Mouse (Mus musculus) embryonic facial prominence, embryonic 11.5 days (tissue): ENCODE data around the gene Gm17660. TPM values are rescaled to one million over a fixed set of nuclear protein-coding genes. Genes with fewer than 3 reads are reported as not detected.

Experiments used
- ATAC-seq: fragments of 200-750 bp; cut with Nextera tagmentation; replicated peaks from 2 replicates; pipeline ENCODE4 v1.8.0; 2017; ENCODE audit warnings: low read depth; ENCODE audit not compliant: insufficient number of reproducible peaks, low FRiP score, low TSS enrichment
- DNase-seq: peaks from one replicate; pipeline ENCODE4 v3.0.0-alpha.2; 2015; ENCODE audit warnings: low spot score
- H3K27ac ChIP-seq: fragments of 300-500 bp; sonication (generic); replicated peaks from 2 replicates; pipeline ENCODE4 v1.5.1; 2014; ENCODE audit warnings: mild to moderate bottlenecking, low read depth, low read length, control low read depth
- H3K27me3 ChIP-seq: fragments of 300-500 bp; sonication (generic); 2 replicates; pipeline ENCODE4 v1.6.1; 2014; ENCODE audit warnings: mild to moderate bottlenecking, low read length, moderate library complexity, mixed read lengths; ENCODE audit not compliant: control insufficient read depth, insufficient read depth
- H3K36me3 ChIP-seq: fragments of 300-500 bp; sonication (generic); replicated peaks from 2 replicates; pipeline ENCODE4 v1.6.1; 2014; ENCODE audit warnings: low read depth, mild to moderate bottlenecking, low read length, moderate library complexity, mixed read lengths; ENCODE audit not compliant: control insufficient read depth, insufficient read depth
- H3K4me1 ChIP-seq: fragments of 300-500 bp; sonication (generic); 2 replicates; pipeline ENCODE4 v1.6.1; 2014; ENCODE audit warnings: low read length, mixed read lengths; ENCODE audit not compliant: control insufficient read depth, insufficient read depth
- H3K4me2 ChIP-seq: fragments of 300-500 bp; sonication (generic); 2 replicates; pipeline ENCODE4 v1.6.1; 2014; ENCODE audit warnings: low read depth, mild to moderate bottlenecking, control low read depth, low read length, moderate library complexity
- H3K4me3 ChIP-seq: fragments of 300-500 bp; sonication (generic); 2 replicates; pipeline ENCODE4 v1.5.1; 2014; ENCODE audit warnings: low read depth, low read length, control low read depth
- H3K9ac ChIP-seq: fragments of 300-500 bp; sonication (generic); replicated peaks from 2 replicates; pipeline ENCODE4 v1.6.1; 2014; ENCODE audit warnings: mild to moderate bottlenecking, control low read depth, low read length
- H3K9me3 ChIP-seq: fragments of 300-500 bp; sonication (generic); replicated peaks from 2 replicates; pipeline ENCODE4 v1.6.1; 2016; ENCODE audit warnings: mild to moderate bottlenecking, low read length, inconsistent platforms, mixed read lengths; ENCODE audit not compliant: control insufficient read depth
- WGBS: fragments of 180-500 bp; shearing (Covaris S2); extraction: QIAGEN DNeasy Blood & Tissue Kit; methylation state at CpG from one replicate; pipeline ENCODE4 v1.1.7; 2014; 5-methylcytosine and 5-hydroxymethylcytosine counted together
- polyA plus RNA-seq: library from polyadenylated mRNA; unstranded; fragments of >200 nt; fragmentation: Nextera tagmentation; extraction: Ambion mirVana; gene quantifications from 2 replicates; pipeline ENCODE4 v1.2.1, GENCODE M21; 2014

Gene Gm17660
- polyA plus RNA-seq, 1 experiment from 2014 or later: not detected

DNA sequence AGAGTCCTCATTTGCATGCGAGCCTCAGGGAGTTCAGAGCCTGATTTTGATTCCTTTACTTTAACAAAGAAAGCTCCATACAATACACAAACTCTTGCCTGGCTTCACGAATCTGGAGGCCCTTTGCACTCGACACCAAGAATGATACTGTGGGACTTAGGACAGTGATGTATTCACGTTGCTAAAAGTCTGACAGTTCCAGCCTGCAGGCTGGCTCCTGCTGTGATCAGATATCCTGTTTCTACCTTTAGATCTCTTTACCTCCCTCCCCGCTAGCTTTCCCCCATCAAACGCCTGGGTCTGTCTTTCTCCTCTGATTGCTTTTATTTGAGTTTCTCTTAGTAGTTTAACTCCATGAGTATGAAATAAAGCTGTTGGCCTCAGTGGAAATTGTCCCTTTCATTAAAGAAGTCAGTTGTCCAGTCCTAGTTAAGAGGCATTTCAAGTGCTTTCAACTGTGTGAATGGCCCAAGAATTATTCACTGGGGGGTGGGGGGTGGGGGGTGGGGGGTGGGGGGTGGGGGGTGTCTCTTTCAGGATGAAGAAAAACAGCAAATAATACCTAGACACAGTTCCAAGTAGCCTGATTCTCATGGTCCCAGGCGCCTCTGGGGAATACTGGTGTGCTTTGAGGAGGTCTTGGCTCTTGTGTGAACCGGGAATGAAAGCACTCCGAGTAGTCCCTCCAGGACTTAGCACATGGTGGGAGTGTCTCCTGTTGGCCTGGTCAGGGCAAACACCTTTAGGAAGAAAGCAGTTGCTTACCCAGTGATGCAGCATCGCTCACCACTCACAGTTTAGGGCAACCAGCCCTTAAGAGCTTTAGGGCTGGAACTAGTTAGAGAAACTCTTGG, 24.5 kb upstream of the Gm17660 start:
- WGBS: 14% methylated on average over 10 of the region's 10 CpGs
- Histone ChIP-seq H3K4me1 (0 out of 2 replicates have a peak, but pooled peaks cover 3% of the 10 kb centered on the region), H3K4me3 (no peak overlapping the region), H3K9me3 (no peaks in the 10 kb centered on the region), H3K27me3 (no peaks in the 10 kb centered on the region), H3K4me2 (no peak overlapping the region), H3K9ac (no peak overlapping the region), H3K36me3 (no peaks in the 10 kb centered on the region), H3K27ac (no peak overlapping the region)
- DNase-seq (peak; percentile 49), ATAC-seq (peak; percentile 68; the same call in 1 of the 2 replicates)

DNA sequence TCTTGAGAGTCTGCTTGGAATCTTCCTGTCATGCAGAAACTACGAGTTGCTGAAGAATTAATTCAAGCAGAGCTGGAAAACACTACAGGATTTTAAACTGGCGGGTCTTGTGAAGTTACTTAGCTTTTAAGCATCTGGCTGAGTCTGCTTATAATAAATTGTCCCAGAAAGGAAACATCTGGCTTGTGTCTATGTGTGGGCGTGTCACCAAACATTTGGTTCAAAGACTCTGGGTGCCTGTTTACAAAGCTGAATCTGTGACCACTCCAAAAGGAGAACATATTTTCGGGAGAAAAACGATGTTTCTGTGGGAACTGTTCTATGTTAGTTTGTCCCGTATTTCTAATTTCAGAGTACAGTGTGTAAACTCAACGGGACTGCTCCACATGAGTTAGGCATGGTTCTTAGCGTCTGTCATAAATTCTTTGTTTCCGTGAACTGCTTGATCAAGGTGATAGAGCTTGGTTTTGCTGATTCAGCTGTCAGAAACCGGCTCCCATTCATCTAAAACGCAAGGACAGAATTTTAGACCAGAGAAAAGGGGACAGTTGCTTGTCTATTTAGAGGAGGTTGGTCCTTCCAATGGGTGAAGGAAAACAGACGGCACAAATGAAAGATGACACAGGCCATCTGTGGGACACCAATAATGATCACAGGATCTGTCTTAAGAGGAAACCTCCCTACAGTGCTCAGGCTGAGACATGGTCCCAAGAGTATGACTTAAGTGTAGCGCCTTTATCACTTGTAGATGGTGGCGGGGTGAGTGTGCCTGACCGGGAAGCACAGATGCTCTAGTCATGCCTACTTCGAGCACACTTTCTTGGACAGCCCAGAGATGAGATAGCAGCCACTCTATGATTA, 18.9 kb upstream of the Gm17660 start:
- Histone ChIP-seq H3K4me3 (no peak overlapping the region), H3K4me2 (no peak overlapping the region), H3K27me3 (no peaks in the 10 kb centered on the region), H3K4me1 (no peaks in the 10 kb centered on the region), H3K9me3 (no peaks in the 10 kb centered on the region), H3K9ac (no peak overlapping the region), H3K27ac (no peak overlapping the region), H3K36me3 (no peaks in the 10 kb centered on the region)
- 67% methylated on average over 16 of the region's 16 CpGs for WGBS
- no peak for ATAC-seq
- peak; percentile 81 for DNase-seq

DNA sequence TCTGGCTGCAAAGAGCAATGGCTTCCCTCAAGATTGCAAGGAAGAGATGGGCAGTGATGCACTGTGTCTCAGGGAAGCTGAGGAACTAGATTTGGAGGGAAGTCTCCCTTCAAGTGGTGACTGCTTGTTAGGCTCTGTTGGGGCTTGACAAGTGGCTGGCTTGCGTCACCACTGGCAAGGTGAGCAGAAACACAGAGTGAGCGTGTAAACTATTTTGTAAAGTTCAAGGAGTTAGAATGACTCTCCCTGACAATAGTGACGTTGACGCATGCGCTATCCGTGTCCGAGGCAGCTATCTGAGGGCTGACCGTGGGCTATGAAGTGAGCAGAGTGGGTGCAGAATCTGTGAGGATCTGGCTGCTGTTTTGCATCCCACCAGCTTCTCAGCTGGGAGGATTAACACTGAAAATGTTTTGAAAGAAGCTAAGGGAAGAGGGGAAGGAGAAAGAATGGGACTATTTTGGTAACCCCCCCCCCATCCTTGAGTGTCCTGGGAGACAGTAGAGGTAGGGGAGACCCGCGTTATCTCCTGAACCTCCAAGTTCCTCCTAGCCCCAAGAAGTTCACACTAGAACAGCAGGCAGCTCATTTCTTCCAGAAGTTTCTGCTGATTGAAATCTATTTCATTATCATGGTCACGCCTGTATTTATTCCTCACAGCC, 18.1 kb upstream of the Gm17660 start:
- WGBS: 81% methylated on average over 11 of the region's 11 CpGs
- H3K36me3 ChIP-seq: no peaks in the 10 kb centered on the region
- H3K9me3 ChIP-seq: no peaks in the 10 kb centered on the region
- DNase-seq (no peak), ATAC-seq (no peak)
- H3K4me1 ChIP-seq: no peaks in the 10 kb centered on the region
- H3K27ac ChIP-seq: no peak overlapping the region
- H3K27me3 ChIP-seq: no peaks in the 10 kb centered on the region
- no peak overlapping the region for H3K4me2 ChIP-seq
- no peak overlapping the region for H3K9ac ChIP-seq
- no peak overlapping the region for H3K4me3 ChIP-seq

- 86% methylated on average over 2 of the region's 2 CpGs for WGBS
- Histone ChIP-seq H3K4me2 (no peak overlapping the region), H3K4me1 (no peaks in the 10 kb centered on the region), H3K27me3 (no peaks in the 10 kb centered on the region), H3K9me3 (no peaks in the 10 kb centered on the region), H3K9ac (no peak overlapping the region), H3K36me3 (no peaks in the 10 kb centered on the region), H3K27ac (no peak overlapping the region), H3K4me3 (no peak overlapping the region)
- ATAC-seq (no peak), DNase-seq (no peak)
Observed at GRCm38 (mm10) chr5:104089751-104090150, 12.3 kb upstream of the Gm17660 start.

GRCm38 (mm10) chr5:104085366-104085765, 8.0 kb upstream of the Gm17660 start:
- DNase-seq: no peak
- no peaks in the 10 kb centered on the region for H3K4me1 ChIP-seq
- H3K4me3 ChIP-seq: no peak overlapping the region
- no peaks in the 10 kb centered on the region for H3K36me3 ChIP-seq
- no peaks in the 10 kb centered on the region for H3K27me3 ChIP-seq
- no peak overlapping the region for H3K9ac ChIP-seq
- WGBS: 87% methylated on average over 9 of the region's 9 CpGs
- no peak overlapping the region for H3K4me2 ChIP-seq
- no peaks in the 10 kb centered on the region for H3K9me3 ChIP-seq
- ATAC-seq: no peak
- H3K27ac ChIP-seq: no peak overlapping the region

DNA sequence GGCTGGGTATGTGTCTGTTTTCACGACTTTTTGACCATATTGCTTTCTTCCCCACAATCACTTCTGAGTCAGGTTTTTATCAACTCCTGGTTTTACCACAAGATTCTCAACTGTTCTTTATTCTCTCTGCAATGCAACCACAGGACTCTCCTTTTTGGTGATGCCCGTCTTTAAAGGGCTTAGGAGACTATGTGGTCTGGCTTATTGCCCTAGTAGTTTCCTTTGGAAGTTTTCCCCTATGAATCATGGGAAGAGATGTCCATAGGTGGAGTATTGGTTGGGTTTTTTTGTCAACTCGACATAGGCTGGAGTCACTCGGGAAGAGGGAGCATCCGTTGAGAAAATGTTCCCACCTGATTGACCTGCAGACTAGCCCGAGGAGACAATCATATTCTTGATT, 3.3 kb upstream of the Gm17660 start:
- no peaks in the 10 kb centered on the region for H3K9me3 ChIP-seq
- WGBS: 85% methylated on average over 6 of the region's 6 CpGs

DNA sequence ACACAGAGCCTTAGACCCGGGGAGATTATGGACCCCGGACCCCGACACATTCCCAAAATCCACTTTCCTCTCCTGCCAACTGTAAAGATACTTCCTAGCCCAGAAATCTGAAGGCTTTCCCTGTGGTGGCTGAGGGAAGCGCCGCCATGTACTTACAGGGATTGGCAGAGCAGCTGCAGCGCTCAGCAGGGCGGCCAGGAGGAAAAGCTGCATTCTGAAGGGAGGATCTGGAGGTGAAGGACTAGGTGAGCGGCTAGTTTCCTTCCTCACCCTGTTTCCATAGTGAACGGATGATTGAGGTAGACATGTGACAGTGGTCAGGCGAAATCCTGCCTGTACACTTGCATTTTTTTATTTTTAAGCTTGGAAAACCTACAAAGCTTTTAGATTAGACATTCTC, 1.0 kb downstream of the Gm17660 start:
- DNase-seq (no peak), ATAC-seq (no peak)
- H3K4me1 ChIP-seq: no peaks in the 10 kb centered on the region
- no peak overlapping the region for H3K4me2 ChIP-seq
- H3K27me3 ChIP-seq: no peaks in the 10 kb centered on the region
- H3K9me3 ChIP-seq: no peaks in the 10 kb centered on the region
- H3K27ac ChIP-seq: no peak overlapping the region
- 33% methylated on average over 10 of the region's 10 CpGs for WGBS
- H3K36me3 ChIP-seq: no peaks in the 10 kb centered on the region
- H3K4me3 ChIP-seq: no peak overlapping the region
- H3K9ac ChIP-seq: no peak overlapping the region

More for the DNA sequence above, 3.3 kb upstream of the Gm17660 start:
- Histone ChIP-seq H3K27ac (no peak overlapping the region), H3K9ac (no peak overlapping the region), H3K4me2 (no peak overlapping the region), H3K4me3 (no peak overlapping the region), H3K36me3 (no peaks in the 10 kb centered on the region), H3K4me1 (no peaks in the 10 kb centered on the region), H3K27me3 (no peaks in the 10 kb centered on the region)
- no peak for ATAC-seq
- DNase-seq: no peak
